Mouse (Mus musculus): ENCODE measurements around the gene Btd. TPM values are rescaled to one million over a fixed set of nuclear protein-coding genes. Genes with fewer than 3 reads are reported as not detected.

Gene Btd
- polyA plus RNA-seq, 1 experiment from 2014 or later: 22.3 TPM

DNA sequence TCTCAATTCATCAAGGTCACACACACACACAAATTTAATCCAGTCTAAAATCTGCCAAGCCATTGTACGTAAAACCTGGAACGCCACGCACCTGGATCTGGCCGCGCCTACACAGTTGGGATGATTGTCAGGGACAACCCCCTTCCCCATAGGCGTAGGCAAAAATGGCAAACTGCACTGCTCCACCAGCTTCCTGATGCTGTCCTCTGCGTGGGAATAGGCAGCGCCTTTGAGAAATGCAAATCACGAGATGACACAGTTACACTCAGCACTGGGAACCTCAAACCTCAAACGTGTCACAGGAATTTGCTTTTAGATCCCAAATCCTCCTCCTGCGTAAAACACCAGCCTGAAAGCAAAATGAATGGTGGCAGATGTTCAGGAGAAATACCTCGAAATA lies 18.1 kb upstream of the Btd start:
- Histone ChIP-seq H3K9me3 (ENCODE audit: control insufficient read depth, low read length) (0 out of 2 replicates have a peak, but pooled peaks cover 2% of the 10 kb centered on the region), H3K9ac (ENCODE audit: low read length) (no peak overlapping the region), H3K4me3 (ENCODE audit: control insufficient read depth in 1 of 2, insufficient read depth in 1 of 2, low read depth in 1 of 2, low read length in 2 of 2) (no peak overlapping the region), H3K27me3 (ENCODE audit: control insufficient read depth, insufficient read depth, low read length) (no peaks in the 10 kb centered on the region), H3K27ac (replicated peaks in 1 of 2; ENCODE audit: control insufficient read depth in 1 of 2, insufficient read depth in 1 of 2, low read depth in 2 of 2, low read length in 2 of 2) (no peak overlapping the region), H3K4me2 (ENCODE audit: low read length) (no peak overlapping the region), H3K36me3 (ENCODE audit: control insufficient read depth, insufficient read depth, low read length) (no peaks in the 10 kb centered on the region), H3K4me1 (ENCODE audit: control insufficient read depth in 2 of 2, insufficient read depth in 2 of 2, low read length in 2 of 2) (peaks cover 0 to 8% of the 10 kb centered on the region in 2 experiments; a peak in 1 of 4 replicates)
- 81% methylated on average over 12 of the region's 12 CpGs for WGBS
- no peak for ATAC-seq (ENCODE audit: insufficient number of reproducible peaks, insufficient read depth, low FRiP score, low read depth)

DNA sequence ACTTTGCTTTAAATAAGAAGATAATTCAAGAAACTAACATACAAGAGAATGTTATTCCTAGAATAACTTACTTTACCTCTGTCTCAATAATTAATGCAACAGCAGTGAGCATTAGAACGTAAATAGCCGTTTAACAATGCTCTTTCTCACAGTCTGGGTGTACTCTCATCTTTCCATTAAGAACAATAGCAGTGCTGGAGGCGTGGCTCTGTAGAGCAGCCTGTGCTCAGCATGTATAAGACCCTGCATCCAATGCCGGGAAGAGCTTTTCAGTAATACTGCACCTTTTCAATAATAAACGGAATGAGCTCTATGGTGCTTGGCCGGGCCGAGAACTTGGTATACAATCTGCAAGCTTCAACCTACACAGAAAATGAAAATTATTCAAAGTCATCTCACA lies 10.2 kb upstream of the Btd start:
- Histone ChIP-seq H3K4me1 (ENCODE audit: control insufficient read depth in 2 of 2, insufficient read depth in 2 of 2, low read length in 2 of 2) (no peaks in the 10 kb centered on the region), H3K27me3 (ENCODE audit: control insufficient read depth, insufficient read depth, low read length) (no peaks in the 10 kb centered on the region), H3K4me2 (ENCODE audit: low read length) (no peak overlapping the region), H3K4me3 (ENCODE audit: control insufficient read depth in 1 of 2, insufficient read depth in 1 of 2, low read depth in 1 of 2, low read length in 2 of 2) (no peak overlapping the region), H3K9ac (ENCODE audit: low read length) (no peak overlapping the region), H3K9me3 (ENCODE audit: control insufficient read depth, low read length) (no peaks in the 10 kb centered on the region), H3K36me3 (ENCODE audit: control insufficient read depth, insufficient read depth, low read length) (0 out of 2 replicates have a peak, but pooled peaks cover 5% of the 10 kb centered on the region), H3K27ac (replicated peaks in 1 of 2; ENCODE audit: control insufficient read depth in 1 of 2, insufficient read depth in 1 of 2, low read depth in 2 of 2, low read length in 2 of 2) (no peak overlapping the region)
- ATAC-seq (ENCODE audit: insufficient number of reproducible peaks, insufficient read depth, low FRiP score, low read depth): no peak
- WGBS: 77% methylated on average over 7 of the region's 7 CpGs

DNA sequence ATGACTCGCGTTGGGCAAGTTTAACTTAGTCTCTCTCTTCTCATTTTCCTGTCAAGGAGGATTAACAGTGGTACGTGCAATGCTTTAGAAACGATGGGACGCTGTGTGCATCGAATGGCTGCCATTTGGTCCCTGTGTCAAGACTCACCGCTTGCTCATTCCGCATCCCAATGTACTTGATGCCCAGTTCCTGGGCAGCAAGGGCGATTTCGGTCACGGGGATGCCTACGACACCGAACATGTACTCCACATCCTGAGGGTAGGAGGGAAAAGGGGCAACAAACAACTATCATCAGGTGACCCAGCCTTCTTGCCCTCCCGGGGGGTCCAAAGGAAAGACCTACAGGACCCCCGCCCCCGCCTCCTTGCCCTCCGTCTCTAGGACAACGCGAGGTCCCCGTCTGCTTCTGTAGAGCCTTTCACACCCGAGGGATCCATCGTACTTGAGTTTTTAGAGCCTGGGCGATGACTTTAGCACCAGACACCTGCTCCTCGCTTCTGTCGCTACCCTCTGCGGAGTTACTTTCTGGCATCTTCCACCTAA lies 410 bp upstream of the Btd start, which contains the start of gene Gm49387:
TSS of gene Gm49387 (minus strand) at position 533 of the 544 bp plus-strand sequence.
- peak within 1 kb of the TSS; percentile 64 to 92 for H3K27ac ChIP-seq (replicated peaks in 1 of 2; ENCODE audit: control insufficient read depth in 1 of 2, insufficient read depth in 1 of 2, low read depth in 2 of 2, low read length in 2 of 2)
- H3K4me3 ChIP-seq (ENCODE audit: control insufficient read depth in 1 of 2, insufficient read depth in 1 of 2, low read depth in 1 of 2, low read length in 2 of 2): peak within 1 kb of the TSS; percentile 53 to 98
- peak within 1 kb of the TSS; percentile 73 for H3K9ac ChIP-seq (ENCODE audit: low read length)
- WGBS: 4% methylated on average over 26 of the region's 26 CpGs
- peaks cover 0 to 11% of the 10 kb centered on the region in 2 experiments; a peak in 3 of 4 replicates for H3K4me1 ChIP-seq (ENCODE audit: control insufficient read depth in 2 of 2, insufficient read depth in 2 of 2, low read length in 2 of 2)
- no peak; the same call in 1 of the 2 replicates for ATAC-seq (ENCODE audit: insufficient number of reproducible peaks, insufficient read depth, low FRiP score, low read depth)
- no peaks in the 10 kb centered on the region for H3K36me3 ChIP-seq (ENCODE audit: control insufficient read depth, insufficient read depth, low read length)
- peak within 1 kb of the TSS; percentile 78 for H3K4me2 ChIP-seq (ENCODE audit: low read length)
- H3K27me3 ChIP-seq (ENCODE audit: control insufficient read depth, insufficient read depth, low read length): no peaks in the 10 kb centered on the region
- H3K9me3 ChIP-seq (ENCODE audit: control insufficient read depth, low read length): no peaks in the 10 kb centered on the region

DNA sequence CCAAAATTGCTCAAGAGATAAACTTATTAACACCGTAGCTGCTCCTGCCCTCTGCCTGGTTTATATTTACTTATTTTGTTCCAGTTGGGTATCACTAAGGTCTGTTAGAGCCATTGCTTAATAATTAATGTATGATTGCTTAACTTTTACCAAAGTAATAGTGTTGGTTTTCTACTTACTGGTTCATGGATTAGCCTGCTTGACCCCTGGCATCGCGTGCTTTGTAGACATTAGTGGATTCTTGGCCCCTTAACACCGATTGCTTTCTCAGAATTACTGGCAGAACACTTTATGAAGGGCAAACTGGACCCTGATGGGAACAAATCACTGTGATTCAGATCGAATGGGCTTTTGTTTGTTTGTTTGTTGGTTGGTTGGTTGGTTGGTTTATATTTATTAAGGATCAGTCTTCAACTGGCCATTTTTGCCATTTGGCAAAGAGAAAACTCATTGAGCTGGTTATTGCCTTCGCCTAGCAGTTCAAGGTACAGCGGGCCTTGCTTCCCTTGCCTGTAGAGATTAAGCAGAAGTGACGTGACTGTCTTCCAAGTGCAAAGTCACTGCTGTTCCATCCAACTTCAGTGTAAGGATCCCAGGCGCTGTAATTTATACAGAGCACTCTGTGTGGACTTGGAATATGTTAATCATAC lies 803 bp downstream of the Btd start:
- Histone ChIP-seq H3K9me3 (ENCODE audit: control insufficient read depth, low read length) (no peaks in the 10 kb centered on the region), H3K4me2 (ENCODE audit: low read length) (peak overlapping the region; percentile 78), H3K27ac (replicated peaks in 1 of 2; ENCODE audit: control insufficient read depth in 1 of 2, insufficient read depth in 1 of 2, low read depth in 2 of 2, low read length in 2 of 2) (no peak overlapping the region), H3K36me3 (ENCODE audit: control insufficient read depth, insufficient read depth, low read length) (no peaks in the 10 kb centered on the region), H3K9ac (ENCODE audit: low read length) (peak overlapping the region; percentile 73), H3K4me1 (ENCODE audit: control insufficient read depth in 2 of 2, insufficient read depth in 2 of 2, low read length in 2 of 2) (peaks cover 0 to 11% of the 10 kb centered on the region in 2 experiments; a peak in 3 of 4 replicates), H3K27me3 (ENCODE audit: control insufficient read depth, insufficient read depth, low read length) (no peaks in the 10 kb centered on the region), H3K4me3 (ENCODE audit: control insufficient read depth in 1 of 2, insufficient read depth in 1 of 2, low read depth in 1 of 2, low read length in 2 of 2) (peak overlapping the region; percentile 53 to 98)
- ATAC-seq (ENCODE audit: insufficient number of reproducible peaks, insufficient read depth, low FRiP score, low read depth): no peak
- 63% methylated on average over 9 of the region's 9 CpGs for WGBS

DNA sequence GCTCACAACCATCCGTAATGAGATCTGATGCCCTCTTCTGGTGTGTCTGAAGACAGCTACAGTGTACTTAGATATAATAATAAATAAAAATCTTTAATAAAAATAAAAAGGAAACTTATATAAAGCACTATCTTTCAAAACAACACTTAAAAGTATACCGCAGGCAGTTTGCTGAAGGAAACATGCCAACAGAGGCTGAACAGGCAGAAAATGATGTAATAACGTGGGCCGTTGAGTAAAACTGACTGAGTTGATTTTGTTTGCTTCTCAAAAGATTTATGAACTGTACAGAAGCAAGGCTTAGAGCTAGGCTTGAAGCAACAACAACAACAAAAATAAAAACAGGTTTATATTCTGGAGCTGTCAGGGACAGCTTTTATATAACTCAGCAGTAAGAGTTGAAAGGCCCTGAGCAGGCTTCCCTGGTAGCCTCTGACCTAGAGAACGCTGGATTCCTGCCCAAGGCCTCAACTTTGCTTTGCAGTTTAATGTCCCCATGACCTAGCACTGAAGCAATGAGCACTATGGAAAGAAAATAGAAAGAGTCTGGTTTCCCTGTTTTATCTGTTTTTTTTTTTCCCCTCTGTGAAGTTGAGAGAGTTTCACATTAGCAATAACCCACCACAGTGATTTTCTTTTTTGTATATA lies 3.5 kb downstream of the Btd start:
- Histone ChIP-seq H3K27me3 (ENCODE audit: control insufficient read depth, insufficient read depth, low read length) (no peaks in the 10 kb centered on the region), H3K4me1 (ENCODE audit: control insufficient read depth in 2 of 2, insufficient read depth in 2 of 2, low read length in 2 of 2) (peaks cover 0 to 15% of the 10 kb centered on the region in 2 experiments; a peak in 3 of 4 replicates), H3K4me3 (ENCODE audit: control insufficient read depth in 1 of 2, insufficient read depth in 1 of 2, low read depth in 1 of 2, low read length in 2 of 2) (no peak overlapping the region), H3K9me3 (ENCODE audit: control insufficient read depth, low read length) (no peaks in the 10 kb centered on the region), H3K4me2 (ENCODE audit: low read length) (no peak overlapping the region), H3K9ac (ENCODE audit: low read length) (no peak overlapping the region), H3K27ac (replicated peaks in 1 of 2; ENCODE audit: control insufficient read depth in 1 of 2, insufficient read depth in 1 of 2, low read depth in 2 of 2, low read length in 2 of 2) (no peak overlapping the region), H3K36me3 (ENCODE audit: control insufficient read depth, insufficient read depth, low read length) (no peaks in the 10 kb centered on the region)
- ATAC-seq (ENCODE audit: insufficient number of reproducible peaks, insufficient read depth, low FRiP score, low read depth): no peak
- WGBS: 89% methylated on average over 5 of the region's 5 CpGs

DNA sequence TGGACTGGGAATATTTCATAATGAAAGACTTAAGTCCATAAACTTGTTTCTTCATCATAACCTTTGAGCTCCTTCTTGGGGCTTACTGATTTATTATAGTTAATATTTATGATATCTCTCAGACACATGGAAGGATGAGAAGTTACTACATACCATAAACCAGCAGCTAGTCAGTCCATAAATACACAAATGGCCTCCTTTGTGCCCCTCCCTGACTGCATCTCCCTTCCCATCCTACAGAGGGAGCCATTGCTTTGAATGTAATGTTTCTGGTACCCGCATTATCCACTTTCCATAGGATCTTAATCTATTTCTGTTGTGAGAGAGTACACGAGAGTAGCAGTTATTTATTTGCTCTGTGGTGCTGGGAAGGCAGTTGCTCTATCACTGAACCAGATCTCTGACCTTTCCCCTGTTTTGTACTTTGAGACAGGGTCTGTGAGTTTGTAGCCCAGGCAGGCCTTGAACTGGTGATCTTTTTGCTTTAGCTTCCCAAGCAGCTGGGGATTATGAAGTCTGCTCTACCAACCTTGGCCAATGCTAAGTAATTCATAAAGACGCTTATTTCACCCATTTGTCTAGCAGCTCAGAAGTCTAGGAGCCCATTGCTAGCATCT lies 4.2 kb downstream of the Btd start:
- WGBS: 69% methylated on average over 3 of the region's 3 CpGs
- no peaks in the 10 kb centered on the region for H3K36me3 ChIP-seq (ENCODE audit: control insufficient read depth, insufficient read depth, low read length)
- H3K27me3 ChIP-seq (ENCODE audit: control insufficient read depth, insufficient read depth, low read length): no peaks in the 10 kb centered on the region
- no peak overlapping the region for H3K9ac ChIP-seq (ENCODE audit: low read length)
- ATAC-seq (ENCODE audit: insufficient number of reproducible peaks, insufficient read depth, low FRiP score, low read depth): no peak
- no peak overlapping the region for H3K4me2 ChIP-seq (ENCODE audit: low read length)
- H3K27ac ChIP-seq (replicated peaks in 1 of 2; ENCODE audit: control insufficient read depth in 1 of 2, insufficient read depth in 1 of 2, low read depth in 2 of 2, low read length in 2 of 2): no peak overlapping the region
- no peak overlapping the region for H3K4me3 ChIP-seq (ENCODE audit: control insufficient read depth in 1 of 2, insufficient read depth in 1 of 2, low read depth in 1 of 2, low read length in 2 of 2)
- H3K4me1 ChIP-seq (ENCODE audit: control insufficient read depth in 2 of 2, insufficient read depth in 2 of 2, low read length in 2 of 2): peaks cover 0 to 14% of the 10 kb centered on the region in 2 experiments; a peak in 3 of 4 replicates
- H3K9me3 ChIP-seq (ENCODE audit: control insufficient read depth, low read length): no peaks in the 10 kb centered on the region

DNA sequence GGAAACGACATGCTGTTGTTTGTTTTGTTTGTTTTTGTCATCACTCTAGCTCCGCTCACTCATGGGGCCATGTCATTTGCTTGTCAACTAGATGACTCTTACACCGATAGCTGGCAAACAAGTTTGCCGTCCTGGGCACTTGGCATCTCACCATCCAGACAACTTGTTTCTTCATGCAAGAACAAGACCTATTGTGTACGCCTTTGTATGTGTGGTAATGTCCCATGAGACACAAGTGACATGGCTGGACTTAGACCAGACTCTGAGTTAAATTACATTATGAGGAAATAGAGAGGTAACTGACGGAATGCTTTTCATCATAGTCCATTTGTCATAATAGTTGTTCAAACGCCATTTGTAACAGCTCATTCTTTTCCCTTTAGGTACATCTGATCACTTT lies 5.1 kb downstream of the Btd start:
- H3K4me3 ChIP-seq (ENCODE audit: control insufficient read depth in 1 of 2, insufficient read depth in 1 of 2, low read depth in 1 of 2, low read length in 2 of 2): no peak overlapping the region
- H3K9me3 ChIP-seq (ENCODE audit: control insufficient read depth, low read length): no peaks in the 10 kb centered on the region
- H3K36me3 ChIP-seq (ENCODE audit: control insufficient read depth, insufficient read depth, low read length): no peaks in the 10 kb centered on the region
- no peaks in the 10 kb centered on the region for H3K27me3 ChIP-seq (ENCODE audit: control insufficient read depth, insufficient read depth, low read length)
- H3K4me1 ChIP-seq (ENCODE audit: control insufficient read depth in 2 of 2, insufficient read depth in 2 of 2, low read length in 2 of 2): peaks cover 0 to 11% of the 10 kb centered on the region in 2 experiments; a peak in 3 of 4 replicates
- no peak overlapping the region for H3K4me2 ChIP-seq (ENCODE audit: low read length)
- no peak for ATAC-seq (ENCODE audit: insufficient number of reproducible peaks, insufficient read depth, low FRiP score, low read depth)
- no peak overlapping the region for H3K27ac ChIP-seq (replicated peaks in 1 of 2; ENCODE audit: control insufficient read depth in 1 of 2, insufficient read depth in 1 of 2, low read depth in 2 of 2, low read length in 2 of 2)
- H3K9ac ChIP-seq (ENCODE audit: low read length): no peak overlapping the region
- WGBS: 87% methylated on average over 7 of the region's 7 CpGs

All from heart, embryonic 14.5 days (tissue).